Mouse (Mus musculus): ENCODE measurements around the gene Wasf2.

Wasf2 gene

GRCm38 (mm10) chr4:133118775-133119375 lies 11.4 kb upstream of the Wasf2 start:
- in situ Hi-C loops (cut with MboI; ENCODE audit: low pct_unique_long_range_greater_than_20kb in 1 of 2, low sequenced_read_pairs in 2 of 2, unreplicated experiment in 1 of 2), result no loop called here

- in situ Hi-C loops (cut with MboI; ENCODE audit: low pct_unique_long_range_greater_than_20kb in 1 of 2, low sequenced_read_pairs in 2 of 2, unreplicated experiment in 1 of 2), result no loop called here
Measured at GRCm38 (mm10) chr4:133119579-133119978, 10.7 kb upstream of the Wasf2 start.

GRCm38 (mm10) chr4:133120833-133121321 lies 9.4 kb upstream of the Wasf2 start:
- in situ Hi-C loops (cut with MboI; ENCODE audit: low pct_unique_long_range_greater_than_20kb in 1 of 2, low sequenced_read_pairs in 2 of 2, unreplicated experiment in 1 of 2), result loop anchor here in 1 of 2 experiments (5.0 kb wide), 1 partner anchor 49 kb away; no protein-coding TSS in a partner anchor

GRCm38 (mm10) chr4:133121416-133121815 lies 8.9 kb upstream of the Wasf2 start:
- in situ Hi-C loops (cut with MboI; ENCODE audit: low pct_unique_long_range_greater_than_20kb in 1 of 2, low sequenced_read_pairs in 2 of 2, unreplicated experiment in 1 of 2), result loop anchor here in 1 of 2 experiments (5.0 kb wide), 1 partner anchor 49 kb away; no protein-coding TSS in a partner anchor

GRCm38 (mm10) chr4:133121974-133122637 lies 8.2 kb upstream of the Wasf2 start:
- in situ Hi-C loops (cut with MboI; ENCODE audit: low pct_unique_long_range_greater_than_20kb in 1 of 2, low sequenced_read_pairs in 2 of 2, unreplicated experiment in 1 of 2), result loop anchor here in 1 of 2 experiments (5.0 kb wide), 1 partner anchor 50 kb away; no protein-coding TSS in a partner anchor

GRCm38 (mm10) chr4:133127079-133127478 lies 3.2 kb upstream of the Wasf2 start:
- in situ Hi-C loops (cut with MboI; ENCODE audit: low pct_unique_long_range_greater_than_20kb in 1 of 2, low sequenced_read_pairs in 2 of 2, unreplicated experiment in 1 of 2), result no loop called here

GRCm38 (mm10) chr4:133127894-133128293 lies 2.4 kb upstream of the Wasf2 start:
- in situ Hi-C loops (cut with MboI; ENCODE audit: low pct_unique_long_range_greater_than_20kb in 1 of 2, low sequenced_read_pairs in 2 of 2, unreplicated experiment in 1 of 2), result no loop called here

- in situ Hi-C loops (cut with MboI; ENCODE audit: low pct_unique_long_range_greater_than_20kb in 1 of 2, low sequenced_read_pairs in 2 of 2, unreplicated experiment in 1 of 2), result no loop called here
Measured at GRCm38 (mm10) chr4:133129391-133129790, 914 bp upstream of the Wasf2 start.

GRCm38 (mm10) chr4:133130890-133131741 lies 811 bp downstream of the Wasf2 start:
- in situ Hi-C loops (cut with MboI; ENCODE audit: low pct_unique_long_range_greater_than_20kb in 1 of 2, low sequenced_read_pairs in 2 of 2, unreplicated experiment in 1 of 2), result no loop called here

GRCm38 (mm10) chr4:133132027-133132426 lies 1.7 kb downstream of the Wasf2 start:
- in situ Hi-C loops (cut with MboI; ENCODE audit: low pct_unique_long_range_greater_than_20kb in 1 of 2, low sequenced_read_pairs in 2 of 2, unreplicated experiment in 1 of 2), result no loop called here

- in situ Hi-C loops (cut with MboI; ENCODE audit: low pct_unique_long_range_greater_than_20kb in 1 of 2, low sequenced_read_pairs in 2 of 2, unreplicated experiment in 1 of 2), result no loop called here
Measured at GRCm38 (mm10) chr4:133136946-133137345, 6.6 kb downstream of the Wasf2 start.

GRCm38 (mm10) chr4:133138971-133139370 lies 8.7 kb downstream of the Wasf2 start:
- in situ Hi-C loops (cut with MboI; ENCODE audit: low pct_unique_long_range_greater_than_20kb in 1 of 2, low sequenced_read_pairs in 2 of 2, unreplicated experiment in 1 of 2), result no loop called here

GRCm38 (mm10) chr4:133155006-133155405 lies 24.7 kb downstream of the Wasf2 start:
- in situ Hi-C loops (cut with MboI; ENCODE audit: low pct_unique_long_range_greater_than_20kb in 1 of 2, low sequenced_read_pairs in 2 of 2, unreplicated experiment in 1 of 2), result no loop called here

GRCm38 (mm10) chr4:133155726-133156125 lies 25.4 kb downstream of the Wasf2 start:
- in situ Hi-C loops (cut with MboI; ENCODE audit: low pct_unique_long_range_greater_than_20kb in 1 of 2, low sequenced_read_pairs in 2 of 2, unreplicated experiment in 1 of 2), result no loop called here

- in situ Hi-C loops (cut with MboI; ENCODE audit: low pct_unique_long_range_greater_than_20kb in 1 of 2, low sequenced_read_pairs in 2 of 2, unreplicated experiment in 1 of 2), result no loop called here
Measured at GRCm38 (mm10) chr4:133156422-133156821, 26.1 kb downstream of the Wasf2 start.

GRCm38 (mm10) chr4:133156831-133157230 lies 26.5 kb downstream of the Wasf2 start:
- in situ Hi-C loops (cut with MboI; ENCODE audit: low pct_unique_long_range_greater_than_20kb in 1 of 2, low sequenced_read_pairs in 2 of 2, unreplicated experiment in 1 of 2), result no loop called here

- in situ Hi-C loops (cut with MboI; ENCODE audit: low pct_unique_long_range_greater_than_20kb in 1 of 2, low sequenced_read_pairs in 2 of 2, unreplicated experiment in 1 of 2), result no loop called here
Measured at GRCm38 (mm10) chr4:133159127-133159526, 28.8 kb downstream of the Wasf2 start.

- in situ Hi-C loops (cut with MboI; ENCODE audit: low pct_unique_long_range_greater_than_20kb in 1 of 2, low sequenced_read_pairs in 2 of 2, unreplicated experiment in 1 of 2), result no loop called here
Measured at GRCm38 (mm10) chr4:133159646-133160045, 29.3 kb downstream of the Wasf2 start.

- in situ Hi-C loops (cut with MboI; ENCODE audit: low pct_unique_long_range_greater_than_20kb in 1 of 2, low sequenced_read_pairs in 2 of 2, unreplicated experiment in 1 of 2), result no loop called here
Measured at GRCm38 (mm10) chr4:133160211-133160610, 29.9 kb downstream of the Wasf2 start.

All from mouse embryonic stem cell (cell line).